Mouse (Mus musculus) CD4-positive, CD25-positive, alpha-beta regulatory T cell, adult 4 months (primary cell): Measurements from ENCODE around the gene Gm29609. TPM values are rescaled to one million over a fixed set of nuclear protein-coding genes. Genes with fewer than 3 reads are reported as not detected.
A peak's percentile ranks its signal among the peaks of the same experiment; 100 is the strongest.
"Not testable (repeated sequence)": the region's sequence is repeated elsewhere in the genome, so short reads cannot be mapped to it uniquely, and the experiment has no call there.

Source experiments
- ATAC-seq: one replicate; pipeline ENCODE4 v1.8.0; 2017
- polyA plus RNA-seq, 2 experiments: library from polyadenylated mRNA; unstranded; fragments of 100-300 nt; shearing (Covaris generic); gene quantifications; one replicate each; pipeline ENCODE4 v1.2.1; 2017

Gene Gm29609
- polyA plus RNA-seq, result 1 to 10 TPM; 1.2 to 1.5 TPM

- peak; percentile 94 for ATAC-seq
Measured at GRCm38 (mm10) chr5:31179766-31180630, at the start of gene Gm29609, which contains the start of gene Gtf3c2. Gm29609 (minus strand) TSS chr5:31179911. Gtf3c2 (minus strand) TSS chr5:31180144.

GRCm38 (mm10) chr5:31226641-31227040, 46.9 kb upstream of the Gm29609 start:
- peak; percentile 43 for ATAC-seq

- no peak for ATAC-seq
Measured at GRCm38 (mm10) chr5:31222696-31223095, 43.0 kb upstream of the Gm29609 start.

- no peak for ATAC-seq
Measured at GRCm38 (mm10) chr5:31221304-31221945, 41.7 kb upstream of the Gm29609 start.

- peak; percentile 93 for ATAC-seq
Measured at GRCm38 (mm10) chr5:31220448-31221303, 41.0 kb upstream of the Gm29609 start, which contains the start of gene Ppm1g. Ppm1g (minus strand) TSS chr5:31220687.

GRCm38 (mm10) chr5:31219911-31220447, 40.3 kb upstream of the Gm29609 start:
- peak; percentile 31 for ATAC-seq

GRCm38 (mm10) chr5:31219474-31219873, 39.8 kb upstream of the Gm29609 start:
- no peak for ATAC-seq

GRCm38 (mm10) chr5:31219070-31219469, 39.4 kb upstream of the Gm29609 start:
- ATAC-seq, result no peak

- no peak for ATAC-seq
Measured at GRCm38 (mm10) chr5:31218294-31218693, 38.6 kb upstream of the Gm29609 start.

- ATAC-seq, result not testable (repeated sequence)
Measured at GRCm38 (mm10) chr5:31216554-31216953, 36.8 kb upstream of the Gm29609 start.

- ATAC-seq, result no peak
Measured at GRCm38 (mm10) chr5:31204421-31204820, 24.7 kb upstream of the Gm29609 start.

- ATAC-seq, result no peak
Measured at GRCm38 (mm10) chr5:31203866-31204265, 24.2 kb upstream of the Gm29609 start.

- no peak for ATAC-seq
Measured at GRCm38 (mm10) chr5:31202933-31203332, 23.2 kb upstream of the Gm29609 start.

- peak; percentile 98 for ATAC-seq
Measured at GRCm38 (mm10) chr5:31201742-31202590, 22.3 kb upstream of the Gm29609 start, which contains the start of gene Zfp513. Zfp513 (minus strand) TSS chr5:31202303.

GRCm38 (mm10) chr5:31201042-31201741, 21.5 kb upstream of the Gm29609 start:
- no peak for ATAC-seq

- ATAC-seq, result no peak
Measured at GRCm38 (mm10) chr5:31200327-31200768, 20.6 kb upstream of the Gm29609 start.

GRCm38 (mm10) chr5:31199893-31200292, 20.2 kb upstream of the Gm29609 start:
- no peak for ATAC-seq

- no peak for ATAC-seq
Measured at GRCm38 (mm10) chr5:31199321-31199892, 19.7 kb upstream of the Gm29609 start.

- ATAC-seq, result no peak
Measured at GRCm38 (mm10) chr5:31198616-31199320, 19.1 kb upstream of the Gm29609 start.

- no peak for ATAC-seq
Measured at GRCm38 (mm10) chr5:31198170-31198569, 18.5 kb upstream of the Gm29609 start.
